Mouse (Mus musculus): ENCODE results near the gene Colec11.
A peak's percentile ranks its signal among the peaks of the same experiment; 100 is the strongest.

Colec11 gene

GRCm38 (mm10) chr12:28623195-28623594 is at the start of gene Colec11:
Colec11 (minus strand) TSS chr12:28623377.
- no peak for DNase-seq (ENCODE audit: low spot score)

GRCm38 (mm10) chr12:28667287-28667686 is 44.1 kb upstream of the Colec11 start:
- no peak for DNase-seq (ENCODE audit: low spot score)

GRCm38 (mm10) chr12:28666734-28667133 is 43.6 kb upstream of the Colec11 start:
- DNase-seq (ENCODE audit: low spot score): no peak

GRCm38 (mm10) chr12:28662628-28663027 is 39.5 kb upstream of the Colec11 start:
- no peak for DNase-seq (ENCODE audit: low spot score)

GRCm38 (mm10) chr12:28649141-28650110 is 26.2 kb upstream of the Colec11 start, which contains the start of gene Rnaseh1:
Rnaseh1 (plus strand) TSS chr12:28649602.
- peak; percentile 62 for DNase-seq (ENCODE audit: low spot score)

GRCm38 (mm10) chr12:28638778-28639177 is 15.6 kb upstream of the Colec11 start:
- DNase-seq (ENCODE audit: low spot score): no peak

GRCm38 (mm10) chr12:28636543-28636942 is 13.4 kb upstream of the Colec11 start:
- no peak for DNase-seq (ENCODE audit: low spot score)

GRCm38 (mm10) chr12:28635535-28636476 is 12.6 kb upstream of the Colec11 start, which contains the start of gene Rps7:
Rps7 (minus strand) TSS chr12:28635953.
- DNase-seq (ENCODE audit: low spot score): peak; percentile 71

GRCm38 (mm10) chr12:28635058-28635534 is 11.9 kb upstream of the Colec11 start:
- no peak for DNase-seq (ENCODE audit: low spot score)

- no peak for DNase-seq (ENCODE audit: low spot score)
Observed at GRCm38 (mm10) chr12:28628436-28628835, 5.3 kb upstream of the Colec11 start.

- DNase-seq (ENCODE audit: low spot score): no peak
Observed at GRCm38 (mm10) chr12:28627092-28627491, 3.9 kb upstream of the Colec11 start.

GRCm38 (mm10) chr12:28625407-28625806 is 2.2 kb upstream of the Colec11 start:
- DNase-seq (ENCODE audit: low spot score): no peak

- no peak for DNase-seq (ENCODE audit: low spot score)
Observed at GRCm38 (mm10) chr12:28624251-28624650, 1.1 kb upstream of the Colec11 start.

GRCm38 (mm10) chr12:28622641-28623040 is 536 bp downstream of the Colec11 start:
- no peak for DNase-seq (ENCODE audit: low spot score)

GRCm38 (mm10) chr12:28622167-28622532 is 1.0 kb downstream of the Colec11 start:
- no peak for DNase-seq (ENCODE audit: low spot score)

- no peak for DNase-seq (ENCODE audit: low spot score)
Observed at GRCm38 (mm10) chr12:28621451-28622166, 1.6 kb downstream of the Colec11 start.

- no peak for DNase-seq (ENCODE audit: low spot score)
Observed at GRCm38 (mm10) chr12:28617297-28617696, 5.9 kb downstream of the Colec11 start.

GRCm38 (mm10) chr12:28614401-28614800 is 8.8 kb downstream of the Colec11 start:
- no peak for DNase-seq (ENCODE audit: low spot score)

- DNase-seq (ENCODE audit: low spot score): no peak
Observed at GRCm38 (mm10) chr12:28612391-28612790, 10.8 kb downstream of the Colec11 start.

GRCm38 (mm10) chr12:28607546-28608305 is 15.5 kb downstream of the Colec11 start:
- no peak for DNase-seq (ENCODE audit: low spot score)

- no peak for DNase-seq (ENCODE audit: low spot score)
Observed at GRCm38 (mm10) chr12:28603494-28603893, 19.7 kb downstream of the Colec11 start.

Data from urinary bladder, postnatal 10 days (tissue).